Mouse (Mus musculus): ENCODE data around the gene BC067074. TPM values are rescaled to one million over a fixed set of nuclear protein-coding genes. Genes with fewer than 3 reads are reported as not detected.
"Not testable (repeated sequence)": the region's sequence is repeated elsewhere in the genome, so short reads cannot be mapped to it uniquely, and the experiment has no call there.

The BC067074 gene
- total RNA-seq (2017) = not detected in 2 replicates

DNA sequence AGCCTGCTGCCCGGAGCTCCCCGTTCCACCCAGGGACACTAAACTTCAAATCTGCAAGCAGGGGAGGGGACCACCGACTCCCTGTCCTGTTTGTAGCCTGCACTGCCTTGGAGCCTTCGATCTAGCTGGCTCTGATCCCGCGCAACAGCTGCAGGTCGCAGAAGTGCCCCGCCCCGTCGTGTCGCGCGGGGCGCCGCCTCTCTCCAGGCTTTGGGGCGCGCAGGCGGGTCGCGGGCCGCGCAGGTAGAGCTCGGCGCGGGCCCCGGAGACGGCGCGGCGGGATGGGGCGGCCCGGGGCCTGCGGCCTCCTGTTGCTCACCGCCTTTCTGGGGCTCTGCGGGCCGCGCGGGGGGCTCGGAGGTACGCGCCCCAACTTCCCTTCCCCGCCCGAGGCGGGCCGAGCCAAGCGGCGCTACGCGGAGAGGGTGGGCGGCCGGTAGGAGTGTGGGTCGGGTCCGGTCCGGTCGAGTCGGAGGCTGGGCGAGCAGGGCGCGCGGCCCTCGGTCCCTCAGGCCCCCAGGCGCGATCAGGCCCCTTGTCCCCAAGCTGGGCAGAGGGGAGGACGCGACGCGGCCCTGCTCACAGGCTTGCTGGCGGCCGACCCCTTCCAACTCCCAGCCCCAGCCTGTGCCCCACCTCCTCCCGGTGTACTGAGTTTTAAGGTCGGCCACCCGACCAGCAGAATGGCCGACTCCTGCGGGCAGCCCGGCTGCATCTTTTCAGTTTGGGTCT, at the start of gene BC067074:
BC067074 (plus strand) TSS at position 185 of the 732 bp plus-strand sequence.
- ATAC-seq (ENCODE audit: extremely low read depth, insufficient number of reproducible peaks, low FRiP score, poor library complexity, severe bottlenecking) = no peak

GRCm38 (mm10) chr13:113245025-113245424, 47.9 kb upstream of the BC067074 start:
- ATAC-seq (ENCODE audit: extremely low read depth, insufficient number of reproducible peaks, low FRiP score, poor library complexity, severe bottlenecking) = no peak

DNA sequence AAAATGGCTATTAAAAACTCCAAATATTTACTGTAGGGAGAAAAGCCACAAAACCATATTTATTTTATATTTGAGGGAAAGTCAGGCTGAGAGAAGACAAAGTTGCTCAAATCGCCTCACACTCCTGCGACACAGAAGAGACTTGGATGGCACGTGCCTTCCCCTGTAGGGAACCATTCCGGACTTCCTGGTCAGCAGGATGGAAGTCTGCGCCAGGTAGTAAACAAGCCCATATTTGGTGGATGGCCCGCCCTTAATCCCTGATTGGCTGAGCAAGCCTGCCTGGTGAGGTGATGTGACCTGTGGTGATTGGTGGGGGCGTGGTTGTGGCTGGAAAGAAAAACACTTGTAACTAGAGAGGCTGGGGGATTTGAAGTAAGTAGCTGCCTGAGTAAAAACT, 40.4 kb upstream of the BC067074 start:
- ATAC-seq (ENCODE audit: extremely low read depth, insufficient number of reproducible peaks, low FRiP score, poor library complexity, severe bottlenecking) = not testable (repeated sequence)

GRCm38 (mm10) chr13:113256766-113257165, 36.2 kb upstream of the BC067074 start:
- ATAC-seq (ENCODE audit: extremely low read depth, insufficient number of reproducible peaks, low FRiP score, poor library complexity, severe bottlenecking) = no peak

DNA sequence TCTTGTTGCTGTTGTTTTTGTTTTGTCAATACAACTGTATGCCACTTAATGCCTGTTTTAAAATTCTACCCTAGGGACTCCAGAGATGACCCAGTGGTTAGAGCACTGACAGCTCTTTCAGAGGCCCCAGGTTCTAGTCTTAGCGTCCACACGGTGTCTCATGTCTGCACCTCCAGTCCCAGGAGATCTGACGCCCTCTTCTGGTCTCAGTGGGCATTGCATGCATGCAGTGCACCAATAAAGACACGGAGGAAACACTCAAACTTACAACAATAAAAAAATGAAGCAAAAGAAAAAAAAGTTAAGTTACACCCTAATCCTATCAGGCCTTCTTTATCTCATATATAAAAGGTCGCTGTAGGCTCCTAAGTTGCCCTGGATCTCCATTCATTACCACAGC, 35.8 kb upstream of the BC067074 start:
- ATAC-seq (ENCODE audit: extremely low read depth, insufficient number of reproducible peaks, low FRiP score, poor library complexity, severe bottlenecking) = no peak

DNA sequence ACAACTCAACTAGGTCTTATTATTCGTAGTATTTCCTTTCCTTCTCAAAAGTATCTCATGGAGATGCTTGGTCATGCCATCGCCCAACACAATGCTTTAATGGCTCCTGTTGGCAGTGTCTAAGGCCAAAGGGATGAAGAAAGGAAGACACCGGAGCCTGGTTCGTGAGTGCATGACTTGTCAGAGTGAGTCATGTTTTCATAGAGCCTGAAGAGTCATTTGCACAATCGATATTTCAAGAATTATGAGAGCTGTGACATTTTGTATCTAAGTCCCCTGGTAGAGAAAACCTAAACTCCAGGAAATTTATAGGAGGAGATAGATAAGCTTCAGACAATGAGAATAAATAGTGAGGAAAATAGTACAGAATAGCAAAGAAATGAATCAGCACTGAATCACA, 33.7 kb upstream of the BC067074 start:
- ATAC-seq (ENCODE audit: extremely low read depth, insufficient number of reproducible peaks, low FRiP score, poor library complexity, severe bottlenecking) = no peak

DNA sequence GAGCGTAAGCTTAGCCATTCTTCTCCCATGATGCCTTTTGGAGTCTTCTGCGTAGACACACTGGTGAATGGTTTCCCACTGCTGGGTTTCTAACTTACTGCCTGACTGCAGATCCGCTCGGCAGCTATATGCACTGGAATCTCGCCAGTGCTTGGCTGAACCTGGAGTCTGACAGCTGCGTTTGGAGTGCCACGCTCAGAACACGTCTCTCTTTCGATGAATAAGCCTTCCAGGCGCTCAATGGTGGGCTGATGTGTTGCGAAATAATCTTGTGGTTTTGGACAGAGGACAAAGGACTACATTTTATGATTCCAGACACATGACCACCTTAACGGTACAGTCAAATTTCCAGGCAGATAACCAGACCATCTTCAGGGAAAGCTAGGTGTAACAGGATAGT, 30.1 kb upstream of the BC067074 start:
- no peak for ATAC-seq (ENCODE audit: extremely low read depth, insufficient number of reproducible peaks, low FRiP score, poor library complexity, severe bottlenecking)

DNA sequence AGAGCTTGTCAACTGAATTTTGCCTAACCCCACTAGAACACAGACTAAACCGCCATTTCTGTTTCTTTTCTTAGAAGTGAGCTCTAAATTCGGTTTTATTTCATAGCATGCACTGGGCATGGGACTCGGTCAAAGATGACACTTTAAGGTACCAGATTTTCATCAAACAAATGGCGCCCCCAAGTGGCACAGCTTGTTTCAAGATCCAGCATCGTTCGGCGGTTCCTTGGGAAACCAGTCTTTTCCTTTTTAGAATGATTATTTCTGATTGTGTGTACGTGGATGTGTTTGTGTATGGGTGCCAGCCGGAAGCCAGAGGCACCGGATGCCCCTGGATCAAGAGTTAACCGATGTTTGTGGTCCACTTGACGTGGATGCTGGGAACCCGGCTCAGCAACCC, 27.7 kb upstream of the BC067074 start:
- no peak for ATAC-seq (ENCODE audit: extremely low read depth, insufficient number of reproducible peaks, low FRiP score, poor library complexity, severe bottlenecking)

- ATAC-seq (ENCODE audit: extremely low read depth, insufficient number of reproducible peaks, low FRiP score, poor library complexity, severe bottlenecking) = peak; percentile 34; the same call in 1 of the 2 replicates
Observed at GRCm38 (mm10) chr13:113266495-113266951, 26.4 kb upstream of the BC067074 start.

DNA sequence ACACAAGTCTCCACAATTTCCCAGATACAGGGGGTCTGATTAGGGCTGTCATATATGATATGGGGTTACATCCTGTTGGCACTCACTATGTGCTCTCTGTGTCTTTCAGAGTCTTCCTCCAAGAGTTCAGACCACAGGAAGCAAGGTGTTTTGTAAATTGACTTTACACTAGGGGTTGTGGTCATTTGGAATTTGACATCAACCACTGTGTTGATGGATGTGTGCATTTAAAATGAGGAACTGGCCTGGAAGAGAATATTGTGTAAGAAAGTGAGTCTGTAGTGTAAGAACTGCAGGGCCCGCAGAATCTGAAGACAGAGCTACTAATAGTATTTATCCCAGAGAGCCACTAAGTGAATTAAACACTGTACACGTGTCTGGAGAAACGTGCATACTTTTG, 25.8 kb upstream of the BC067074 start:
- ATAC-seq (ENCODE audit: extremely low read depth, insufficient number of reproducible peaks, low FRiP score, poor library complexity, severe bottlenecking) = peak; percentile 72

DNA sequence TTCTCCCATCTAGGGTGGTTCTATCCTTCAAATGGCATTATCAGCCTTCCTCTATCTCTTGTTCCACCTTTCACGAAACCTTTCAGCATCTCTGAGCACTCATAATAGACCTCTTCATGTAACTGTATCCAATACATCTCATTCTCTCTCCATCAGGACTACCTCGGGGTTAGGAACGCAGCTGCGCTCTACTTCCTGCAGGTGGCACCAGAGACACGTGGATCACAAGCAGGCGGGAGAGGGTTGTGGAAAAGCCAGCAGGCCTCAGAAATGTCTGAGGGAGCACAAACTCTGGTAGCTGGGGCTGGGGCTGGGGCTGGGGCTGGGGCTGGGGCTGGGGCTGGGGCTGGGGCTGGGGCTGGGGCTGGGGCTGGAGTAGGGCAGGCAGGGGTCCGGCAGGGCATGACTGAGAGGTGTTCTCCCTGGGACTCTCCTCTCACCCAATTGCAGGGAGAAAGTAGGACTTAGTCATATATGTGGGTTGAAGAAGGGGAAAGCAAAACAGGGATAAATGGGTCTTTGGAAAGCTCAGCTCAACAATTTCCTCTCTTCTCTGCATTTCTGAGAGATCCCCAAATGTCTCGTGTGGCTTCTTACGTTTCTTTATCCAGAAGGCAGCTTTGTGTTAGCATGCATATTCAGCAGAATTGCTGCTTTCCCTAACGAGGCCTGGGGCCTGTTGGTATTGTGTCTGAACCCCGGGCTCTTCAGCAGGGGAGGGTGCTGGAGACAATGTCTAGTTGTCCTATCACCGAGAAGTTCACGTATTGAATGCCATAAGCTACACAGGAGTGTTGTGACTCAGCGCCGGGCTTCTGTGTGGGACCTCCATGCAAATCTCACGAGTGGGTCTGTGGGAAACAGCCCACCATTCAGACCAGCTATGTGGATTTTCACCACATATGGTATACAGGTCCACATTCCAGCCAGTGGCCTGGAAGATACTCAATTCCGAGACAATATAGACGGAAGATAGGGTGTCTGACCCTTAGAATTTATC, 22.9 kb upstream of the BC067074 start:
- ATAC-seq (ENCODE audit: extremely low read depth, insufficient number of reproducible peaks, low FRiP score, poor library complexity, severe bottlenecking) = peak; percentile 83

- ATAC-seq (ENCODE audit: extremely low read depth, insufficient number of reproducible peaks, low FRiP score, poor library complexity, severe bottlenecking) = no peak
Observed at GRCm38 (mm10) chr13:113271189-113271588, 21.8 kb upstream of the BC067074 start.

- ATAC-seq (ENCODE audit: extremely low read depth, insufficient number of reproducible peaks, low FRiP score, poor library complexity, severe bottlenecking) = no peak
Observed at GRCm38 (mm10) chr13:113287141-113287540, 5.8 kb upstream of the BC067074 start.

GRCm38 (mm10) chr13:113288210-113289197, 4.5 kb upstream of the BC067074 start:
- ATAC-seq (ENCODE audit: extremely low read depth, insufficient number of reproducible peaks, low FRiP score, poor library complexity, severe bottlenecking) = no peak

DNA sequence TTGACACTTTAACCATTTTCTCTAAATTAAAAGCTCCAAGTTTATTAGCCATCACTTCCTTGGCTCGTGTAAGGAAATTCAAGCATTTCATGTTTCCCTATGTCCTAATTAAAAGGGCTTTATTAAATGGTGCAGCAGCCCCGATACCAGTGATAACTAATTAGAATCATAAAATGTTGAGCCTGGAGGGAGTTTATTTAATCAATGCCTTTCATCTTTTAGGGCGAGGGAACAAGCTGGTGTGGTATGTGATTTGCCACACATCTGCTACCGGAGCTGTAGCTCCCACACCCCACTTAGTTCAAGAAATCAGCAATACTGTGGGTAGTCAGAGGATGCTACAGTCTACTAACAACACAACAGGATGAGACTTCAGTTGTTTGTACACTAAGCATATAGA, 3.2 kb upstream of the BC067074 start:
- ATAC-seq (ENCODE audit: extremely low read depth, insufficient number of reproducible peaks, low FRiP score, poor library complexity, severe bottlenecking) = no peak

GRCm38 (mm10) chr13:113292001-113292400, 958 bp upstream of the BC067074 start:
- no peak for ATAC-seq (ENCODE audit: extremely low read depth, insufficient number of reproducible peaks, low FRiP score, poor library complexity, severe bottlenecking)

DNA sequence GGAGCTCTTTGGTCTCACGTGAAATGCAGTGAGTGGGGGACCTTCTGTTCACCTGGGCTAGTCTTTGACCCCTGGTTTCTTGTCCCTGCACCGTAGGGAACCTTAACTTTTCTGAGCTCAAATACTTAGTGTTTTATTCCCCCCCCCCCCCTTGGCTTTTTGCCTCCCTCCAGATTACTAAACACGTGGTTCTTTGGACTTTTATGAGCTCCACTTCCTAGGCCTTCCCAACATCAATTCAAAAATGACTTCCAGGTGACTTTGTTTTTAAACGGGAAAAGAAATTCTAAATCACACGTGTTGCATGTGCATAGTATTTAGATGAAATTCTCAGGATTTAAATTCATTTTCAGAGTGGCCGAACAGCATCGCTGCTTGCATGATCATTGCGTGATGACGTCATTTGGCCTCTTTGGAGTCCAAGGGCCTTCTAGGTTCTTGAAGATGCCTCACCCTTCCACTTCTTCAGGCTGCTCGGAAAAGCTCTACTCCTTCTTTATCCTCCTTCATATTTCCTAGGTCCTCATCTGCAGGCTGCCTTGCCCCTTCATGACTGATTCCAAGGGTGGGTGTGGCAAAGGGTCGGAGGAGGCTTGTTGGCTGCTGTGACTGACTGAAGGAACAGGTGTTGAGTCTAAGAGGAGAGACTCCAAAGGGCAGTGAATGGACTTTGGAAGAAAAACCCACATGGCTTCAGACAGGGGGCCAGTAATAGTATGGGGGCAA, 911 bp downstream of the BC067074 start:
- no peak for ATAC-seq (ENCODE audit: extremely low read depth, insufficient number of reproducible peaks, low FRiP score, poor library complexity, severe bottlenecking)
